In genomic region chr8:107792286-107792685, GRCm38 (mm10) we compare ENCODE assay signal across 13 mouse cellular contexts.
DNase-seq lines count a peak whose midpoint lies in the region.
"Had no signal": no experiment of that assay in that cellular context is flagged by ENCODE, and none has a peak within 500 bp of the region (broad histone marks: within the 10 kb centered on the region; RNA-seq: fewer than 3 reads in every experiment).

No protein-coding gene starts in this region.

- intact Hi-C loops in heart, postnatal 36 days (cut with DNase I): no loop called here

- peak; percentile 34 for DNase-seq in ovary, adult 18-20 months (ENCODE audit: low spot score)
- DNase-seq in ovary, postnatal 14 days (ENCODE audit: low spot score): no peak
- DNase-seq in NIH3T3 (ENCODE audit: low read depth): peak; percentile 79
- peak; percentile 47 for DNase-seq in adrenal gland, postnatal 14 days
- DNase-seq in fibroblast of lung, adult 2 months (ENCODE audit: low read depth): peak; percentile 80
- DNase-seq in lung, postnatal 25 days (ENCODE audit: low spot score): no peak
- no peak for DNase-seq in urinary bladder, adult 2 months (ENCODE audit: low spot score)
- DNase-seq in heart, postnatal 36 days: no peak
- DNase-seq: cerebellum, adult 11-12 months; cerebellum, adult 9-10 months; cerebellum, postnatal 36 days; heart, postnatal 14 days; kidney, adult 18-20 months had no signal

Comparison
In these comparisons a context has a peak if more than half of its experiments do, and no peak if none do; other contexts are left out.
1. DNase-seq: peak in ovary, adult 18-20 months (single experiment), NIH3T3 (single experiment), adrenal gland, postnatal 14 days (single experiment) and fibroblast of lung, adult 2 months (single experiment); none in ovary, postnatal 14 days (single experiment), lung, postnatal 25 days (single experiment), urinary bladder, adult 2 months (single experiment) and heart, postnatal 36 days (0 of 2).